Mouse (Mus musculus) CH12.LX (cell line): Measurements from ENCODE around the gene Ccdc62. TPM values are rescaled to one million over a fixed set of nuclear protein-coding genes. Genes with fewer than 3 reads are reported as not detected.

Source experiments
- DNase-seq: peaks from one replicate; pipeline ENCODE4 v3.0.0-alpha.2; 2013; ENCODE audit errors: extremely low read depth
- H3K27ac ChIP-seq: 2 replicates; pipeline ENCODE4 v1.5.1; 2012; ENCODE audit warnings: low read depth, mild to moderate bottlenecking, control low read depth, moderate library complexity; ENCODE audit not compliant: insufficient read depth
- H3K27me3 ChIP-seq: replicated peaks from 2 replicates; pipeline ENCODE3; 2012; ENCODE audit warnings: inconsistent platforms
- H3K36me3 ChIP-seq, 2 experiments: replicated peaks in 1 of 2; 2 replicates each; pipeline versions ENCODE3 to v1.6.1; 2012; ENCODE audit warnings: inconsistent platforms in 1 of 2, low read length in 1 of 2, mild to moderate bottlenecking in 1 of 2, mixed read lengths in 1 of 2, moderate library complexity in 1 of 2; ENCODE audit not compliant: control insufficient read depth in 1 of 2, insufficient read depth in 1 of 2
- H3K4me1 ChIP-seq, 2 experiments: 2 replicates each; pipeline ENCODE4 v1.6.1; 2012; ENCODE audit warnings: inconsistent platforms in 1 of 2, moderate library complexity in 1 of 2; ENCODE audit not compliant: insufficient read depth in 2 of 2, control insufficient read depth in 1 of 2
- H3K4me2 ChIP-seq: 2 replicates; pipeline ENCODE4 v1.6.1; 2012; ENCODE audit warnings: low read depth, mild to moderate bottlenecking, control low read depth; ENCODE audit not compliant: poor library complexity, insufficient read depth, severe bottlenecking
- H3K4me3 ChIP-seq, 3 experiments: fragments of 150-350 bp in 1 of 3; sonication (generic) in 1 of 3; replicated peaks in 1 of 3; 2 replicates each; pipeline versions ENCODE3 to v1.5.1; 2011 to 2012; ENCODE audit warnings: low read depth in 2 of 3, low read length in 2 of 3, mild to moderate bottlenecking in 2 of 3, moderate library complexity in 2 of 3, control low read depth in 1 of 3, improper control_type of control experiment in 1 of 3, inconsistent platforms in 1 of 3, mixed read lengths in 1 of 3; ENCODE audit not compliant: poor library complexity in 1 of 3
- H3K79me2 ChIP-seq: replicated peaks from 2 replicates; pipeline ENCODE4 v1.6.1; 2012; ENCODE audit warnings: mild to moderate bottlenecking, moderate library complexity; ENCODE audit not compliant: control insufficient read depth, poor library complexity, insufficient read depth, severe bottlenecking; ENCODE audit errors: extremely low read depth
- H3K9ac ChIP-seq: 2 replicates; pipeline ENCODE4 v1.6.1; 2012; ENCODE audit warnings: low read depth, mild to moderate bottlenecking, control low read depth, moderate library complexity; ENCODE audit not compliant: insufficient read depth
- H3K9me3 ChIP-seq: replicated peaks from 2 replicates; pipeline ENCODE3; 2012; ENCODE audit warnings: low read length, inconsistent platforms, mixed read lengths
- BHLHE40 ChIP-seq: IDR thresholded peaks from 2 replicates; pipeline ENCODE4 v1.6.1; 2011; ENCODE audit warnings: mild to moderate bottlenecking, low read depth, low read length, improper control_type of control experiment
- CHD1 ChIP-seq: IDR thresholded peaks from 2 replicates; pipeline ENCODE4 v1.6.1; 2012; ENCODE audit warnings: low read depth, low read length, improper control_type of control experiment, inconsistent platforms
- CTCF ChIP-seq, 2 experiments: IDR thresholded peaks in 1 of 2; conservative IDR thresholded peaks in 1 of 2; 2 replicates each; pipeline ENCODE4 v1.5.1; 2011 to 2012; ENCODE audit warnings: low read depth in 2 of 2, low read length in 2 of 2, improper control_type of control experiment in 1 of 2, inconsistent platforms in 1 of 2, mild to moderate bottlenecking in 1 of 2, moderate library complexity in 1 of 2
- E2F4 ChIP-seq: IDR thresholded peaks from 2 replicates; pipeline ENCODE4 v1.6.1; 2011; ENCODE audit warnings: low read depth, low read length, improper control_type of control experiment; ENCODE audit not compliant: insufficient replicate concordance
- GABPA ChIP-seq: IDR thresholded peaks from 2 replicates; pipeline ENCODE4 v1.6.1; 2012; ENCODE audit warnings: low read depth, low read length, improper control_type of control experiment, inconsistent platforms; ENCODE audit not compliant: insufficient replicate concordance
- HCFC1 ChIP-seq: IDR thresholded peaks from 2 replicates; pipeline ENCODE4 v1.6.1; 2012; ENCODE audit warnings: low read depth, mild to moderate bottlenecking, inconsistent platforms, low read length, improper control_type of control experiment
- JUN ChIP-seq: IDR thresholded peaks from 2 replicates; pipeline ENCODE4 v1.6.1; 2011; ENCODE audit warnings: low read depth, mild to moderate bottlenecking, low read length, improper control_type of control experiment, moderate library complexity; ENCODE audit not compliant: insufficient read depth
- JUND ChIP-seq: conservative IDR thresholded peaks from 2 replicates; pipeline ENCODE4 v1.6.1; 2011; ENCODE audit warnings: low read depth, low read length, improper control_type of control experiment
- KAT2A ChIP-seq: IDR thresholded peaks from 2 replicates; pipeline ENCODE4 v1.6.1; 2012; ENCODE audit warnings: low read length, improper control_type of control experiment, inconsistent platforms; ENCODE audit not compliant: insufficient replicate concordance
- MAFK ChIP-seq: IDR thresholded peaks from 2 replicates; pipeline ENCODE4 v1.6.1; 2011; ENCODE audit warnings: low read length, improper control_type of control experiment; ENCODE audit not compliant: insufficient replicate concordance
- MEF2A ChIP-seq: IDR thresholded peaks from 2 replicates; pipeline ENCODE4 v1.6.1; 2014; ENCODE audit warnings: low read depth, mild to moderate bottlenecking, inconsistent platforms, low read length, improper control_type of control experiment, borderline replicate concordance
- MXI1 ChIP-seq: IDR thresholded peaks from 2 replicates; pipeline ENCODE4 v1.6.1; 2011; ENCODE audit warnings: mild to moderate bottlenecking, low read depth, low read length, improper control_type of control experiment
- MYC ChIP-seq: IDR thresholded peaks from 2 replicates; pipeline ENCODE4 v1.6.1; 2011; ENCODE audit warnings: low read depth, mild to moderate bottlenecking, improper control_type of control experiment, low read length
- NELFE ChIP-seq: IDR thresholded peaks from 2 replicates; pipeline ENCODE4 v1.6.1; 2011; ENCODE audit warnings: low read depth, low read length, improper control_type of control experiment
- NRF1 ChIP-seq: IDR thresholded peaks from 2 replicates; pipeline ENCODE4 v1.6.1; 2014; ENCODE audit warnings: low read depth, mild to moderate bottlenecking, inconsistent platforms, low read length, improper control_type of control experiment, moderate library complexity
- POLR2AphosphoS2 ChIP-seq: IDR thresholded peaks from 2 replicates; pipeline ENCODE4 v1.6.1; 2011; ENCODE audit warnings: low read depth, low read length, improper control_type of control experiment
- RAD21 ChIP-seq: IDR thresholded peaks from 2 replicates; pipeline ENCODE4 v1.6.1; 2011; ENCODE audit warnings: low read depth, mild to moderate bottlenecking, low read length, improper control_type of control experiment, moderate library complexity
- RCOR1 ChIP-seq: conservative IDR thresholded peaks from 2 replicates; pipeline ENCODE4 v1.6.1; 2012; ENCODE audit warnings: low read depth, mild to moderate bottlenecking, inconsistent platforms, low read length, improper control_type of control experiment
- SIN3A ChIP-seq: IDR thresholded peaks from 2 replicates; pipeline ENCODE4 v1.6.1; 2012; ENCODE audit warnings: low read length, improper control_type of control experiment, inconsistent platforms
- SMC3 ChIP-seq: IDR thresholded peaks from 2 replicates; pipeline ENCODE4 v1.6.1; 2011; ENCODE audit warnings: low read depth, low read length, improper control_type of control experiment
- UBTF ChIP-seq: IDR thresholded peaks from 2 replicates; pipeline ENCODE4 v1.6.1; 2012; ENCODE audit warnings: low read depth, mild to moderate bottlenecking, inconsistent platforms, low read length, improper control_type of control experiment, moderate library complexity
- ZC3H11A ChIP-seq: IDR thresholded peaks from 2 replicates; pipeline ENCODE4 v1.6.1; 2012; ENCODE audit warnings: low read depth, mild to moderate bottlenecking, inconsistent platforms, low read length, improper control_type of control experiment
- ZKSCAN1 ChIP-seq: IDR thresholded peaks from 2 replicates; pipeline ENCODE4 v1.6.1; 2012; ENCODE audit warnings: low read depth, inconsistent platforms, low read length, improper control_type of control experiment, borderline replicate concordance
- dilution Hi-C: fragments of 300-500 bp; cut with MboI; formaldehyde crosslinking; loops from 2 replicates; pipeline ENCODE4 v1.14.3; 2020; ENCODE audit warnings: low sequenced_read_pairs; ENCODE audit not compliant: extremely low pct_unique_long_range_greater_than_20kb, extremely low pct_ligation_motif_present
- in situ Hi-C: fragments of 300-500 bp; cut with MboI; formaldehyde crosslinking; loops from 3 replicates; pipeline ENCODE4 v1.14.3; 2019; ENCODE audit warnings: low sequenced_read_pairs, low pct_ligation_motif_present, low pct_unique_long_range_greater_than_20kb, mixed read lengths
- polyA plus RNA-seq: library from polyadenylated mRNA; unstranded; fragments of >175 nt; gene quantifications from 2 replicates; pipeline ENCODE4 v1.2.1, GENCODE M21; 2012; ENCODE audit warnings: low read depth; ENCODE audit not compliant: insufficient read length
- total RNA-seq, 2 experiments: library from RNA; depleted of rRNA; stranded (reverse); fragments of 300-350 nt in 1 of 2; fragments of >200 nt in 1 of 2; gene quantifications; 2 replicates each; pipeline ENCODE4 v1.2.3; 2012 to 2014

The Ccdc62 gene
- total and polyA plus RNA-seq, 3 experiments: 1.6 to 5.3 (median 2.0) TPM

DNA sequence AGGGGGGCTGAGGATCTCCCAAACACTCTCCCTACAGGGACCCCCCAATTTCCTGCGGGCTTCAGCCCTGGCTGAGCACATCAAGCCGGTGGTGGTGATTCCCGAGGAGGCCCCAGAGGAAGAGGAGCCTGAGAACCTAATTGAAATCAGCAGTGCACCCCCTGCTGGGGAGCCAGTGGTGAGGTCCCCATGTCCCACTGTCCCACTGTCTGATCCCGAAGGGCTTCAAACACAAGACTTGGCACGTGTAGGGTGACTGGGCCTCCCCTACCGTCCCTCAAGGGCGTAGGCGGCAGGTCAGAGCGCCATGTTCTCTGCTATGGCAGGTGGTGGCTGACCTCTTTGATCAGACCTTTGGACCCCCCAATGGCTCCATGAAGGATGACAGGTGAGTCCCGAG, 65.7 kb downstream of the Ccdc62 start:
- peaks cover 13 to 21% of the 10 kb centered on the region in 2 experiments for H3K4me1 ChIP-seq
- H3K79me2 ChIP-seq: no peaks in the 10 kb centered on the region
- H3K9me3 ChIP-seq: no peaks in the 10 kb centered on the region
- no peak overlapping the region for H3K4me2 ChIP-seq
- DNase-seq: no peak
- H3K36me3 ChIP-seq: peaks cover 81 to 94% of the 10 kb centered on the region in 2 experiments
- dilution Hi-C loops: no loop called here
- no peaks in the 10 kb centered on the region for H3K27me3 ChIP-seq
- no peak overlapping the region for H3K27ac ChIP-seq
- H3K9ac ChIP-seq: no peak overlapping the region
- no peak overlapping the region for H3K4me3 ChIP-seq
- in situ Hi-C loops: loop anchor here (10.0 kb wide), 1 partner anchor 181 kb away; no protein-coding TSS in a partner anchor
- TF ChIP-seq CTCF (conservative IDR thresholded peaks at IDR 0.05 in 1 of 2, IDR thresholded peaks at IDR 0.05 in 1 of 2; ENCODE audit: low read depth in 2 of 2, low read length in 2 of 2) (peak in 1 of 2 experiments; percentile 24; a peak in 2 of 4 replicates), CHD1 (no peak), RAD21 (no peak), JUND (no peak), MAFK (no peak), E2F4 (no peak), POLR2AphosphoS2 (no peak), BHLHE40 (no peak), MXI1 (no peak), NRF1 (no peak), NELFE (no peak), SMC3 (peak; percentile 30; the same call in 1 of the 2 replicates), UBTF (no peak), GABPA (no peak)
- TF ChIP-seq, all 38 proteins: peak for 2

DNA sequence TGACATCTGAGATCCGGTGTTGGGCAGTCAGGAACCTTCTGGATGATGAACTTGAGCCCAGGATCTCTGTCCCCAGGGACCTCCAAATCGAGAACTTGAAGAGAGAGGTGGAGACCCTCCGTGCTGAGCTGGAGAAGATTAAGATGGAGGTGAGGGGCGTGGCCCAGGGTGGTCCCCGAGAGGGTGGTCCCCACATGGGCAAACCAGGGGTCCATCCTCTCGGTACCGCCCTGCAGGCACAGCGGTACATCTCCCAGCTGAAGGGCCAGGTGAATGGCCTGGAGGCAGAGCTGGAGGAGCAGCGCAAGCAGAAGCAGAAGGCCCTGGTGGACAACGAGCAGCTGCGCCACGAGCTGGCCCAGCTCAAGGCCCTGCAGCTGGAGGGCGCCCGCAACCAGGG, 66.2 kb downstream of the Ccdc62 start:
- in situ Hi-C loops: loop anchor here (10.0 kb wide), 1 partner anchor 182 kb away; no protein-coding TSS in a partner anchor
- H3K4me3 ChIP-seq: no peak overlapping the region
- TF ChIP-seq RCOR1: no peak
- no peak for TF ChIP-seq UBTF
- no peak for TF ChIP-seq JUN
- TF ChIP-seq CHD1: no peak
- TF ChIP-seq MEF2A: no peak
- TF ChIP-seq ZKSCAN1: no peak
- TF ChIP-seq HCFC1: no peak
- TF ChIP-seq SIN3A: no peak
- no peak for TF ChIP-seq KAT2A
- no peak for TF ChIP-seq MYC
- no peak for TF ChIP-seq ZC3H11A
- no peak for TF ChIP-seq MXI1
- no peak for TF ChIP-seq NRF1
- TF ChIP-seq NELFE: no peak
- dilution Hi-C loops: no loop called here
- H3K9ac ChIP-seq: no peak overlapping the region
- no peak overlapping the region for H3K4me2 ChIP-seq
- no peak overlapping the region for H3K27ac ChIP-seq
- DNase-seq: no peak
- H3K4me1 ChIP-seq: peaks cover 14 to 23% of the 10 kb centered on the region in 2 experiments
- H3K36me3 ChIP-seq: peaks cover 81 to 94% of the 10 kb centered on the region in 2 experiments
- H3K79me2 ChIP-seq: no peaks in the 10 kb centered on the region
- H3K27me3 ChIP-seq: no peaks in the 10 kb centered on the region
- H3K9me3 ChIP-seq: no peaks in the 10 kb centered on the region
